Mouse (Mus musculus): ENCODE measurements around the gene Il2rb.

DNA sequence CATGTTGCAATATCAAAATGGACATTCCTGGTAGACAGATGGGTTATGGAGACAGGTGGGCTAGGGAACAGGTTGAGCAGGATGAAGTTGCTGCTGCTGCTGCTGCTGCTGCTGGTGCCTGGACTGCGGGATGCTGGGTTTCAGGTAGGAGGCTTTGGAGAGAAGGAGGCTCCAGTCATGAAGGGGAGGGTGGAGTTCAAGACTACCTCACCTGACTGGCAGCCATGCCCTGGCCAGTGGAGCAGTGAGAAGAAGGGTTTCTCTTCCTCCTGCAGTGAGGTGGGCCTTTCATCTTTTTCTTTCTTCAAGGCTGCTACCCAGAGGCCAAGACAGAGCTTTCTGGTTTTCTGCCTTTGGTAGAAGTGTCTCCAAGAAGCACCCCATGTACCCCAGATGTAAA, 18.2 kb downstream of the Il2rb start:
- TF ChIP-seq CTCF (IDR thresholded peaks at IDR 0.05; ENCODE audit: low read depth), result no peak
- no peak for TF ChIP-seq EP300 (IDR thresholded peaks at IDR 0.05; ENCODE audit: low read depth)

Measured in liver, postnatal 0 days (tissue).